Mouse (Mus musculus) ES-E14 (cell line): ENCODE data around the gene Mybpc1. TPM values are rescaled to one million over a fixed set of nuclear protein-coding genes. Genes with fewer than 3 reads are reported as not detected.

Experiments
- DNase-seq: peaks from one replicate; pipeline ENCODE4 v3.0.0-alpha.2; 2013; ENCODE audit warnings: low read depth, low spot score
- H3K27ac ChIP-seq: 2 replicates; pipeline ENCODE4 v1.5.1; 2012; ENCODE audit warnings: low read depth, mild to moderate bottlenecking, low read length, moderate library complexity, mixed read lengths; ENCODE audit not compliant: poor library complexity, insufficient read depth, severe bottlenecking
- H3K36me3 ChIP-seq: 2 replicates; pipeline ENCODE4 v1.6.1; 2012; ENCODE audit warnings: mild to moderate bottlenecking, low read length, moderate library complexity, mixed read lengths; ENCODE audit not compliant: control insufficient read depth, poor library complexity, insufficient read depth, severe bottlenecking
- H3K4me1 ChIP-seq, 2 experiments: fragments of 150-350 bp in 1 of 2; sonication (generic) in 1 of 2; 2 replicates each; pipeline ENCODE4 v1.6.1; 2012; ENCODE audit warnings: low read length in 2 of 2, mild to moderate bottlenecking in 1 of 2, mixed read lengths in 1 of 2; ENCODE audit not compliant: control insufficient read depth in 2 of 2, insufficient read depth in 2 of 2, poor library complexity in 1 of 2
- H3K4me3 ChIP-seq, 2 experiments: fragments of 150-350 bp in 1 of 2; sonication (generic) in 1 of 2; 2 replicates each; pipeline ENCODE4 v1.5.1; 2012; ENCODE audit warnings: low read length in 2 of 2, low read depth in 1 of 2, mild to moderate bottlenecking in 1 of 2, mixed read lengths in 1 of 2; ENCODE audit not compliant: insufficient read depth in 1 of 2, poor library complexity in 1 of 2, severe bottlenecking in 1 of 2
- H3K9ac ChIP-seq: 2 replicates; pipeline ENCODE4 v1.6.1; 2012; ENCODE audit warnings: low read depth, mild to moderate bottlenecking, low read length, mixed read lengths; ENCODE audit not compliant: poor library complexity, insufficient read depth, severe bottlenecking
- H3K9me3 ChIP-seq: fragments of 150-350 bp; sonication (generic); 2 replicates; pipeline ENCODE4 v1.6.1; 2012; ENCODE audit warnings: low read depth, mild to moderate bottlenecking, low read length; ENCODE audit not compliant: control insufficient read depth, insufficient read depth
- CHD2 ChIP-seq: IDR thresholded peaks from 2 replicates; pipeline ENCODE4 v1.6.1; 2014; ENCODE audit warnings: mild to moderate bottlenecking, low read depth, low read length, inconsistent platforms
- HCFC1 ChIP-seq: IDR thresholded peaks from 2 replicates; pipeline ENCODE4 v1.6.1; 2012; ENCODE audit warnings: low read length, inconsistent platforms, borderline replicate concordance; ENCODE audit not compliant: insufficient read depth
- MAFK ChIP-seq: IDR thresholded peaks from 2 replicates; pipeline ENCODE4 v1.6.1; 2014; ENCODE audit warnings: mild to moderate bottlenecking, low read depth, low read length, inconsistent platforms; ENCODE audit not compliant: insufficient read depth
- ZC3H11A ChIP-seq: IDR thresholded peaks from 2 replicates; pipeline ENCODE4 v1.6.1; 2012; ENCODE audit warnings: low read depth, mild to moderate bottlenecking, inconsistent platforms, low read length, borderline replicate concordance
- ZNF384 ChIP-seq: IDR thresholded peaks from 2 replicates; pipeline ENCODE4 v1.6.1; 2012; ENCODE audit warnings: low read depth, low read length, inconsistent platforms
- in situ Hi-C, 2 experiments: fragments of 600-800 bp; cut with MboI; formaldehyde crosslinking; loops; one replicate each; pipeline ENCODE4 v1.15.1; 2025; ENCODE audit warnings: low sequenced_read_pairs in 2 of 2, inconsistent platforms in 1 of 2; ENCODE audit not compliant: unreplicated experiment in 2 of 2
- total RNA-seq: library from RNA; depleted of rRNA; stranded (reverse); fragments of 300-350 nt; gene quantifications from 2 replicates; pipeline ENCODE4 v1.2.3, GENCODE M21; 2012

Gene Mybpc1
- total RNA-seq, 1 experiment: 1.7 TPM

GRCm38 (mm10) chr10:88578651-88579050 is 26.3 kb downstream of the Mybpc1 start:
- TF ChIP-seq CHD2: no peak
- no peak for TF ChIP-seq MAFK
- no peak for TF ChIP-seq ZNF384
- TF ChIP-seq ZC3H11A: no peak
- TF ChIP-seq HCFC1: no peak

GRCm38 (mm10) chr10:88574115-88574635 is 30.8 kb downstream of the Mybpc1 start:
- Histone ChIP-seq H3K9ac (no peak overlapping the region), H3K4me1 (no peaks in the 10 kb centered on the region), H3K9me3 (no peaks in the 10 kb centered on the region), H3K27ac (no peak overlapping the region), H3K36me3 (no peaks in the 10 kb centered on the region), H3K4me3 (no peak overlapping the region)
- no peak for TF ChIP-seq HCFC1
- no peak for TF ChIP-seq CHD2
- TF ChIP-seq ZNF384: no peak
- TF ChIP-seq MAFK: no peak
- no peak for TF ChIP-seq ZC3H11A
- in situ Hi-C loops: no loop called here
- no peak for DNase-seq

More at GRCm38 (mm10) chr10:88578651-88579050, 26.3 kb downstream of the Mybpc1 start:
- Histone ChIP-seq H3K9me3 (no peaks in the 10 kb centered on the region), H3K9ac (no peak overlapping the region), H3K4me3 (no peak overlapping the region), H3K36me3 (no peaks in the 10 kb centered on the region), H3K27ac (no peak overlapping the region), H3K4me1 (no peaks in the 10 kb centered on the region)
- in situ Hi-C loops: no loop called here
- no peak for DNase-seq

- H3K9ac ChIP-seq: no peak overlapping the region
- in situ Hi-C loops: no loop called here
- TF ChIP-seq CHD2 (no peak), HCFC1 (no peak), ZNF384 (no peak), ZC3H11A (no peak), MAFK (no peak)
These were observed 32.8 kb downstream of the Mybpc1 start for GRCm38 (mm10) chr10:88572123-88572522.

GRCm38 (mm10) chr10:88557046-88557445 is 47.9 kb downstream of the Mybpc1 start:
- Histone ChIP-seq H3K9me3 (no peaks in the 10 kb centered on the region), H3K27ac (no peak overlapping the region), H3K9ac (no peak overlapping the region), H3K36me3 (no peaks in the 10 kb centered on the region), H3K4me1 (peaks cover 0 to 2% of the 10 kb centered on the region in 2 experiments; a peak in 1 of 4 replicates), H3K4me3 (no peak overlapping the region)
- TF ChIP-seq ZC3H11A: no peak
- no peak for TF ChIP-seq ZNF384
- TF ChIP-seq MAFK: no peak
- TF ChIP-seq CHD2: no peak
- TF ChIP-seq HCFC1: no peak
- DNase-seq: no peak
- in situ Hi-C loops: loop anchor here in 1 of 2 experiments (10.0 kb wide), 1 partner anchor 168 kb away; no protein-coding TSS in a partner anchor

More at GRCm38 (mm10) chr10:88572123-88572522, 32.8 kb downstream of the Mybpc1 start:
- Histone ChIP-seq H3K27ac (no peak overlapping the region), H3K36me3 (no peaks in the 10 kb centered on the region), H3K9me3 (no peaks in the 10 kb centered on the region), H3K4me3 (no peak overlapping the region), H3K4me1 (no peaks in the 10 kb centered on the region)
- DNase-seq: no peak
